Comparison of ENCODE assay signal across 19 mouse cellular contexts in genomic region chr7:13006531-13006930, GRCm38 (mm10). TPM values are rescaled to one million over a fixed set of nuclear protein-coding genes. Genes with fewer than 3 reads are reported as not detected.
DNase-seq lines count a peak whose midpoint lies in the region; ATAC-seq and TF ChIP-seq lines count a peak whose summit lies in the region.
"Had no signal": no experiment of that assay in that cellular context is flagged by ENCODE, and none has a peak within 500 bp of the region (broad histone marks: within the 10 kb centered on the region; RNA-seq: fewer than 3 reads in every experiment).

No protein-coding gene starts in this region.

- TF ChIP-seq POLR2A in limb, embryonic 14.5 days (IDR thresholded peaks at IDR 0.05; ENCODE audit: borderline replicate concordance, extremely low read depth, insufficient read depth, insufficient read length) = no peak

- WGBS in heart, embryonic 16.5 days = 80% methylated on average over 10 of the region's 10 CpGs
- WGBS in kidney, postnatal 0 days = 77% methylated on average over 10 of the region's 10 CpGs
- WGBS in limb, embryonic 14.5 days = 76% methylated on average over 10 of the region's 10 CpGs

- no peaks in the 10 kb centered on the region for H3K27me3 ChIP-seq in heart, embryonic 16.5 days (ENCODE audit: control insufficient read depth, insufficient read depth, low read length)
- no peaks in the 10 kb centered on the region for H3K27me3 ChIP-seq in kidney, postnatal 0 days (ENCODE audit: insufficient read depth, low read length)
- H3K27me3 ChIP-seq in limb, embryonic 14.5 days (ENCODE audit: control insufficient read depth, insufficient read depth, low read length) = 0 out of 2 replicates have a peak, but pooled peaks cover 4% of the 10 kb centered on the region
- H3K27me3 ChIP-seq: liver, embryonic 13.5 days; Patski had no signal

- H3K4me2 ChIP-seq in heart, embryonic 16.5 days (ENCODE audit: low read depth, low read length) = no peak overlapping the region
- no peak overlapping the region for H3K4me2 ChIP-seq in kidney, postnatal 0 days (ENCODE audit: low read length)
- no peak overlapping the region for H3K4me2 ChIP-seq in limb, embryonic 14.5 days (replicated peaks; ENCODE audit: low read depth, low read length, severe bottlenecking)
- H3K4me2 ChIP-seq: liver, embryonic 13.5 days; lung, embryonic 14.5 days had no signal

- peak overlapping the region; percentile 20; the same call in 1 of the 2 replicates for H3K9ac ChIP-seq in heart, embryonic 16.5 days (ENCODE audit: low read length)
- peak overlapping the region; percentile 23; the same call in 1 of the 2 replicates for H3K9ac ChIP-seq in kidney, postnatal 0 days (ENCODE audit: low read depth, low read length)
- H3K9ac ChIP-seq in limb, embryonic 14.5 days (ENCODE audit: low read depth, low read length, severe bottlenecking) = peak overlapping the region; percentile 41; the same call in 1 of the 2 replicates
- H3K9ac ChIP-seq: liver, embryonic 13.5 days; lung, embryonic 14.5 days had no signal

- H3K4me1 ChIP-seq in heart, embryonic 16.5 days (ENCODE audit: control insufficient read depth, insufficient read depth, low read length) = peaks cover 19% of the 10 kb centered on the region
- peaks cover 11% of the 10 kb centered on the region; the same call in 1 of the 2 replicates for H3K4me1 ChIP-seq in kidney, postnatal 0 days (replicated peaks; ENCODE audit: insufficient read depth, low read length)
- peaks cover 16% of the 10 kb centered on the region for H3K4me1 ChIP-seq in limb, embryonic 14.5 days (ENCODE audit: control insufficient read depth, insufficient read depth, low read length)

- H3K9me3 ChIP-seq in heart, embryonic 16.5 days (replicated peaks; ENCODE audit: control insufficient read depth, low read length) = no peaks in the 10 kb centered on the region
- H3K9me3 ChIP-seq in kidney, postnatal 0 days (replicated peaks; ENCODE audit: low read length) = no peaks in the 10 kb centered on the region
- H3K9me3 ChIP-seq in limb, embryonic 14.5 days (ENCODE audit: control insufficient read depth, low read length) = no peaks in the 10 kb centered on the region
- H3K9me3 ChIP-seq: liver, embryonic 13.5 days had no signal

- DNase-seq in heart, adult 9 months (ENCODE audit: low spot score in 2 of 2) = no peak
- DNase-seq in kidney, postnatal 0 days (ENCODE audit: low spot score) = no peak
- DNase-seq in kidney, adult 11 months = no peak
- DNase-seq in kidney, postnatal 14 days = peak; percentile 42
- DNase-seq in limb, embryonic 14.5 days (ENCODE audit: low spot score) = no peak
- DNase-seq in adrenal gland, adult 18-20 months (ENCODE audit: low spot score in 2 of 2) = no peak
- DNase-seq: adrenal gland, postnatal 25 days; embryo, embryonic 11 days; heart, postnatal 36 days; liver, embryonic 13.5 days; lung, embryonic 14.5 days; lung, postnatal 4 days; thymus, postnatal 36 days had no signal

- no peak for TF ChIP-seq CTCF in kidney, postnatal 0 days (IDR thresholded peaks at IDR 0.05; ENCODE audit: low read depth)

- H3K36me3 ChIP-seq in heart, embryonic 16.5 days (ENCODE audit: control insufficient read depth, insufficient read depth) = peaks cover 29% of the 10 kb centered on the region
- H3K36me3 ChIP-seq in kidney, postnatal 0 days (ENCODE audit: insufficient read depth, low read length) = peaks cover 15% of the 10 kb centered on the region; the same call in 1 of the 2 replicates
- peaks cover 23% of the 10 kb centered on the region for H3K36me3 ChIP-seq in limb, embryonic 14.5 days (ENCODE audit: control insufficient read depth, insufficient read depth, low read length)

- no peak overlapping the region for H3K4me3 ChIP-seq in heart, embryonic 16.5 days (ENCODE audit: low read length)
- no peak overlapping the region for H3K4me3 ChIP-seq in kidney, postnatal 0 days (replicated peaks; ENCODE audit: low read depth, low read length)
- no peak overlapping the region for H3K4me3 ChIP-seq in limb, embryonic 14.5 days (replicated peaks; ENCODE audit: low read length)
- H3K4me3 ChIP-seq: liver, embryonic 13.5 days had no signal

- no peak for ATAC-seq in heart, embryonic 16.5 days (replicated peaks; ENCODE audit: extremely low read depth, insufficient read depth, low FRiP score)
- no peak for ATAC-seq in kidney, postnatal 0 days (replicated peaks; ENCODE audit: low FRiP score, low read depth)
- ATAC-seq in limb, embryonic 14.5 days (ENCODE audit: low FRiP score, low read depth) = no peak
- ATAC-seq: forebrain, embryonic 16.5 days; midbrain, embryonic 16.5 days; Patski had no signal

- no peak overlapping the region for H3K27ac ChIP-seq in heart, embryonic 16.5 days (ENCODE audit: low read length)
- peak overlapping the region; percentile 50 for H3K27ac ChIP-seq in kidney, postnatal 0 days
- H3K27ac ChIP-seq in limb, embryonic 14.5 days (replicated peaks; ENCODE audit: low read depth, low read length) = no peak overlapping the region
- H3K27ac ChIP-seq: liver, embryonic 13.5 days had no signal

RNA-seq across cellular contexts. Expression of gene Zbtb45, which starts 3.3 kb away (rescaled TPM):
- polyA plus RNA-seq in heart, embryonic 16.5 days (2015; fragmentation: Nextera tagmentation; extraction: Ambion mirVana) = 17.4 and 20.4 TPM in 2 replicates
- 17.4 and 17.5 TPM in 2 replicates for polyA plus RNA-seq in kidney, postnatal 0 days (2015; fragmentation: Nextera tagmentation; extraction: Ambion mirVana)
- polyA plus RNA-seq in limb, embryonic 14.5 days (2012; rRNA removed) = 29.3 and 46.7 TPM in 2 replicates
- polyA plus RNA-seq in limb, embryonic 14.5 days (2014; fragmentation: Nextera tagmentation; extraction: Ambion mirVana) = 25.5 and 25.8 TPM in 2 replicates
- total RNA-seq in adrenal gland, adult 18-20 months (2021) = 10 to 100 TPM; 12.1 to 12.5 TPM

RNA-seq across cellular contexts. Expression of gene Trim28, which starts 7.6 kb away (rescaled TPM):
- 123 and 143 TPM in 2 replicates for polyA plus RNA-seq in heart, embryonic 16.5 days (2015; fragmentation: Nextera tagmentation; extraction: Ambion mirVana)
- 195 and 197 TPM in 2 replicates for polyA plus RNA-seq in kidney, postnatal 0 days (2015; fragmentation: Nextera tagmentation; extraction: Ambion mirVana)
- polyA plus RNA-seq in limb, embryonic 14.5 days (2012; rRNA removed) = 610 and 816 TPM in 2 replicates
- polyA plus RNA-seq in limb, embryonic 14.5 days (2014; fragmentation: Nextera tagmentation; extraction: Ambion mirVana) = 408 and 456 TPM in 2 replicates
- total RNA-seq in adrenal gland, adult 18-20 months (2021) = 100 to 1,000 TPM; 201 to 235 TPM

RNA-seq across cellular contexts. Expression of gene Slc27a5, which starts 8.5 kb away (rescaled TPM):
- not detected in 2 replicates for polyA plus RNA-seq in heart, embryonic 16.5 days (2015; fragmentation: Nextera tagmentation; extraction: Ambion mirVana)
- 0.07 and 0.11 TPM in 2 replicates for polyA plus RNA-seq in kidney, postnatal 0 days (2015; fragmentation: Nextera tagmentation; extraction: Ambion mirVana)
- 0.23 and 0.26 TPM in 2 replicates for polyA plus RNA-seq in limb, embryonic 14.5 days (2012; rRNA removed)
- not detected in 2 replicates for polyA plus RNA-seq in limb, embryonic 14.5 days (2014; fragmentation: Nextera tagmentation; extraction: Ambion mirVana)
- under 1 TPM in 1 of 2 experiments, not detected in 1; 0.70 TPM for total RNA-seq in adrenal gland, adult 18-20 months (2021)
- total RNA-seq: adrenal gland, postnatal 25 days; heart, postnatal 36 days had no signal
- polyA plus RNA-seq: embryonic facial prominence, embryonic 14.5 days; lung, embryonic 14.5 days; stomach, embryonic 14.5 days had no signal

RNA-seq across cellular contexts. Expression of gene Chmp2a, which starts 28.1 kb away (rescaled TPM):
- 146 TPM in 2 replicates for polyA plus RNA-seq in heart, embryonic 16.5 days (2015; fragmentation: Nextera tagmentation; extraction: Ambion mirVana)
- polyA plus RNA-seq in kidney, postnatal 0 days (2015; fragmentation: Nextera tagmentation; extraction: Ambion mirVana) = 235 and 240 TPM in 2 replicates
- 97.3 and 151 TPM in 2 replicates for polyA plus RNA-seq in limb, embryonic 14.5 days (2012; rRNA removed)
- 164 TPM in 2 replicates for polyA plus RNA-seq in limb, embryonic 14.5 days (2014; fragmentation: Nextera tagmentation; extraction: Ambion mirVana)
- 100 to 1,000 TPM; 210 to 213 TPM for total RNA-seq in adrenal gland, adult 18-20 months (2021)

RNA-seq across cellular contexts. Expression of gene Zfp446, which starts 28.9 kb away (rescaled TPM):
- polyA plus RNA-seq in heart, embryonic 16.5 days (2015; fragmentation: Nextera tagmentation; extraction: Ambion mirVana) = 6.5 and 7.0 TPM in 2 replicates
- 6.7 and 7.1 TPM in 2 replicates for polyA plus RNA-seq in kidney, postnatal 0 days (2015; fragmentation: Nextera tagmentation; extraction: Ambion mirVana)
- polyA plus RNA-seq in limb, embryonic 14.5 days (2012; rRNA removed) = 10.1 and 12.5 TPM in 2 replicates
- polyA plus RNA-seq in limb, embryonic 14.5 days (2014; fragmentation: Nextera tagmentation; extraction: Ambion mirVana) = 3.5 and 5.4 TPM in 2 replicates
- 1 to 10 TPM; 5.7 to 6.5 TPM for total RNA-seq in adrenal gland, adult 18-20 months (2021)
